26 mouse cellular contexts compared by ENCODE assay signal in genomic region chr6:8152551-8153361, GRCm38 (mm10). TPM values are rescaled to one million over a fixed set of nuclear protein-coding genes. Genes with fewer than 3 reads are reported as not detected.
DNase-seq lines count a peak whose midpoint lies in the region; ATAC-seq lines count a peak whose summit lies in the region.
"Had no signal": no experiment of that assay in that cellular context is flagged by ENCODE, and none has a peak within 500 bp of the region (broad histone marks: within the 10 kb centered on the region; RNA-seq: fewer than 3 reads in every experiment).

No protein-coding gene starts in this region.

- H3K27me3 ChIP-seq in forebrain, embryonic 13.5 days = no peaks in the 10 kb centered on the region
- no peaks in the 10 kb centered on the region for H3K27me3 ChIP-seq in forebrain, embryonic 16.5 days (replicated peaks; ENCODE audit: control insufficient read depth, insufficient read depth, low read length)
- H3K27me3 ChIP-seq in hindbrain, embryonic 12.5 days = no peaks in the 10 kb centered on the region
- H3K27me3 ChIP-seq in midbrain, embryonic 13.5 days = no peaks in the 10 kb centered on the region
- no peaks in the 10 kb centered on the region for H3K27me3 ChIP-seq in neural tube, embryonic 14.5 days (ENCODE audit: control insufficient read depth, insufficient read depth, low read length)
- H3K27me3 ChIP-seq: embryonic facial prominence, embryonic 12.5 days; limb, embryonic 15.5 days; megakaryocyte, embryonic 14.5 days had no signal

- H3K27ac ChIP-seq in forebrain, embryonic 13.5 days = no peak overlapping the region
- H3K27ac ChIP-seq in forebrain, embryonic 16.5 days (ENCODE audit: low read length) = no peak overlapping the region
- H3K27ac ChIP-seq in hindbrain, embryonic 12.5 days = no peak overlapping the region
- H3K27ac ChIP-seq in midbrain, embryonic 13.5 days = 0 out of 2 replicates have a peak overlapping the region, but pooled peaks have one; percentile 15
- no peak overlapping the region for H3K27ac ChIP-seq in neural tube, embryonic 14.5 days (ENCODE audit: low read depth, low read length)
- H3K27ac ChIP-seq: embryonic facial prominence, embryonic 12.5 days; layer of hippocampus, adult 2 months; limb, embryonic 15.5 days had no signal

- ATAC-seq in forebrain, embryonic 13.5 days = peak; percentile 16; the same call in 1 of the 2 replicates
- no peak for ATAC-seq in forebrain, embryonic 16.5 days
- peak; percentile 73 for ATAC-seq in hindbrain, embryonic 12.5 days (ENCODE audit: low FRiP score)
- peak; percentile 81 for ATAC-seq in midbrain, embryonic 13.5 days
- peak; percentile 92 for ATAC-seq in neural tube, embryonic 14.5 days (ENCODE audit: low read depth)
- ATAC-seq: CD4-positive, CD25-positive, alpha-beta regulatory T cell, adult 4 months; inflammation-experienced regulatory T-cells, adult 6 months had no signal

- no peaks in the 10 kb centered on the region for H3K36me3 ChIP-seq in forebrain, embryonic 13.5 days (ENCODE audit: poor library complexity, severe bottlenecking)
- no peaks in the 10 kb centered on the region for H3K36me3 ChIP-seq in forebrain, embryonic 16.5 days (ENCODE audit: control insufficient read depth, insufficient read depth)
- H3K36me3 ChIP-seq in hindbrain, embryonic 12.5 days = no peaks in the 10 kb centered on the region
- H3K36me3 ChIP-seq in midbrain, embryonic 13.5 days = no peaks in the 10 kb centered on the region
- H3K36me3 ChIP-seq in neural tube, embryonic 14.5 days (ENCODE audit: control insufficient read depth, insufficient read depth, low read length) = no peaks in the 10 kb centered on the region
- H3K36me3 ChIP-seq: embryonic facial prominence, embryonic 12.5 days; G1E; limb, embryonic 15.5 days had no signal

- WGBS in forebrain, embryonic 13.5 days = 52% methylated on average over 10 of the region's 10 CpGs
- 47% methylated on average over 10 of the region's 10 CpGs for WGBS in forebrain, embryonic 16.5 days
- WGBS in hindbrain, embryonic 12.5 days = 49% methylated on average over 10 of the region's 10 CpGs
- 57% methylated on average over 10 of the region's 10 CpGs for WGBS in midbrain, embryonic 13.5 days
- 43% methylated on average over 10 of the region's 10 CpGs for WGBS in neural tube, embryonic 14.5 days

- no peaks in the 10 kb centered on the region for H3K4me1 ChIP-seq in forebrain, embryonic 13.5 days
- no peaks in the 10 kb centered on the region for H3K4me1 ChIP-seq in forebrain, embryonic 16.5 days (replicated peaks; ENCODE audit: control insufficient read depth, insufficient read depth, low read length)
- H3K4me1 ChIP-seq in hindbrain, embryonic 12.5 days = no peaks in the 10 kb centered on the region
- H3K4me1 ChIP-seq in midbrain, embryonic 13.5 days (replicated peaks) = peaks cover 8% of the 10 kb centered on the region; the same call in 1 of the 2 replicates
- 0 out of 2 replicates have a peak, but pooled peaks cover 3% of the 10 kb centered on the region for H3K4me1 ChIP-seq in neural tube, embryonic 14.5 days (ENCODE audit: control insufficient read depth, insufficient read depth, low read length)
- H3K4me1 ChIP-seq: embryonic facial prominence, embryonic 12.5 days; limb, embryonic 15.5 days; megakaryocyte, embryonic 14.5 days had no signal

- H3K9ac ChIP-seq in forebrain, embryonic 13.5 days = no peak overlapping the region
- no peak overlapping the region for H3K9ac ChIP-seq in forebrain, embryonic 16.5 days (replicated peaks; ENCODE audit: low read depth, low read length)
- H3K9ac ChIP-seq in hindbrain, embryonic 12.5 days = no peak overlapping the region
- no peak overlapping the region for H3K9ac ChIP-seq in midbrain, embryonic 13.5 days (replicated peaks)
- H3K9ac ChIP-seq in neural tube, embryonic 14.5 days (replicated peaks; ENCODE audit: low read depth, low read length) = no peak overlapping the region
- H3K9ac ChIP-seq: embryonic facial prominence, embryonic 12.5 days; limb, embryonic 15.5 days had no signal

- no peak for DNase-seq in heart, postnatal 36 days
- DNase-seq in right cerebral cortex, postnatal 14 days = no peak
- DNase-seq in T-cell, adult 2 months (ENCODE audit: low spot score) = no peak
- DNase-seq: adrenal gland, postnatal 25 days; cerebellum, adult 18-20 months; heart, postnatal 10 days; kidney, adult 2 months; kidney, postnatal 10 days; lung, postnatal 14 days; spleen, adult 18-20 months; thymus, postnatal 25 days had no signal

- no peak overlapping the region for H3K4me2 ChIP-seq in forebrain, embryonic 13.5 days
- H3K4me2 ChIP-seq in forebrain, embryonic 16.5 days (ENCODE audit: low read length) = no peak overlapping the region
- no peak overlapping the region for H3K4me2 ChIP-seq in hindbrain, embryonic 12.5 days (replicated peaks)
- H3K4me2 ChIP-seq in midbrain, embryonic 13.5 days (replicated peaks) = no peak overlapping the region
- H3K4me2 ChIP-seq in neural tube, embryonic 14.5 days (ENCODE audit: low read depth, low read length) = no peak overlapping the region
- H3K4me2 ChIP-seq: embryonic facial prominence, embryonic 12.5 days; heart, embryonic 11.5 days; limb, embryonic 15.5 days had no signal

- no peak overlapping the region for H3K4me3 ChIP-seq in forebrain, embryonic 13.5 days
- H3K4me3 ChIP-seq in forebrain, embryonic 16.5 days (replicated peaks; ENCODE audit: low read length) = no peak overlapping the region
- no peak overlapping the region for H3K4me3 ChIP-seq in hindbrain, embryonic 12.5 days
- H3K4me3 ChIP-seq in midbrain, embryonic 13.5 days (replicated peaks) = no peak overlapping the region
- no peak overlapping the region for H3K4me3 ChIP-seq in neural tube, embryonic 14.5 days (ENCODE audit: low read depth, low read length)
- H3K4me3 ChIP-seq: embryonic facial prominence, embryonic 12.5 days; layer of hippocampus, adult 2 months; limb, embryonic 15.5 days; megakaryocyte, embryonic 14.5 days; myocyte had no signal

- intact Hi-C loops in heart, postnatal 36 days (cut with DNase I) = no loop called here

- no peaks in the 10 kb centered on the region for H3K9me3 ChIP-seq in forebrain, embryonic 13.5 days (replicated peaks)
- no peaks in the 10 kb centered on the region for H3K9me3 ChIP-seq in forebrain, embryonic 16.5 days (ENCODE audit: control insufficient read depth, low read length)
- H3K9me3 ChIP-seq in hindbrain, embryonic 12.5 days (replicated peaks) = no peaks in the 10 kb centered on the region
- H3K9me3 ChIP-seq in midbrain, embryonic 13.5 days = no peaks in the 10 kb centered on the region
- H3K9me3 ChIP-seq in neural tube, embryonic 14.5 days (ENCODE audit: control insufficient read depth, low read length) = no peaks in the 10 kb centered on the region
- H3K9me3 ChIP-seq: embryonic facial prominence, embryonic 12.5 days; G1E; limb, embryonic 15.5 days; megakaryocyte, embryonic 14.5 days had no signal

RNA-seq across cellular contexts. Expression of gene Col28a1, which starts 39.7 kb away (rescaled TPM):
- polyA plus RNA-seq in forebrain, embryonic 13.5 days (2015; fragmentation: Nextera tagmentation; extraction: Ambion mirVana) = 0.22 and 0.40 TPM in 2 replicates
- polyA plus RNA-seq in forebrain, embryonic 16.5 days (2015; fragmentation: Nextera tagmentation; extraction: Ambion mirVana) = 0.43 and 0.79 TPM in 2 replicates
- polyA plus RNA-seq in hindbrain, embryonic 12.5 days (2016; fragmentation: Nextera tagmentation; extraction: Ambion mirVana) = 0.22 and 0.30 TPM in 2 replicates
- 0.20 and 0.39 TPM in 2 replicates for polyA plus RNA-seq in midbrain, embryonic 13.5 days (2015; fragmentation: Nextera tagmentation; extraction: Ambion mirVana)
- 0.35 and 5.2 TPM in 2 replicates for polyA plus RNA-seq in neural tube, embryonic 14.5 days (2014; fragmentation: Nextera tagmentation; extraction: Ambion mirVana)
- under 1 TPM; 0.72 to 0.92 TPM for total RNA-seq in heart, postnatal 36 days (2021)
- total RNA-seq: granulocyte monocyte progenitor cell, adult 5-6 weeks had no signal
- polyA plus RNA-seq: CD4-positive, CD25-positive, alpha-beta regulatory T cell, adult 4 months; G1E; heart, embryonic 11.5 days; inflammation-experienced regulatory T-cells, adult 6 months; myocyte had no signal

RNA-seq across cellular contexts. Expression of gene Mios, which starts 56.3 kb away (rescaled TPM):
- 22.7 and 23.5 TPM in 2 replicates for polyA plus RNA-seq in forebrain, embryonic 13.5 days (2015; fragmentation: Nextera tagmentation; extraction: Ambion mirVana)
- 26.0 and 28.8 TPM in 2 replicates for polyA plus RNA-seq in forebrain, embryonic 16.5 days (2015; fragmentation: Nextera tagmentation; extraction: Ambion mirVana)
- 26.5 and 30.2 TPM in 2 replicates for polyA plus RNA-seq in hindbrain, embryonic 12.5 days (2016; fragmentation: Nextera tagmentation; extraction: Ambion mirVana)
- polyA plus RNA-seq in midbrain, embryonic 13.5 days (2015; fragmentation: Nextera tagmentation; extraction: Ambion mirVana) = 23.8 and 27.3 TPM in 2 replicates
- 31.1 and 32.2 TPM in 2 replicates for polyA plus RNA-seq in neural tube, embryonic 14.5 days (2014; fragmentation: Nextera tagmentation; extraction: Ambion mirVana)
- total RNA-seq in heart, postnatal 36 days (2021) = 10 to 100 TPM; 18.8 to 21.9 TPM
